Mouse (Mus musculus) heart, embryonic 14.5 days (tissue): ENCODE measurements around the gene Nomo1. TPM values are rescaled to one million over a fixed set of nuclear protein-coding genes. Genes with fewer than 3 reads are reported as not detected.

ENCODE experiments used
- ATAC-seq: fragments of 200-750 bp; cut with Nextera tagmentation; 2 replicates; pipeline ENCODE4 v1.8.0; 2017; ENCODE audit warnings: low read depth, moderate TSS enrichment; ENCODE audit not compliant: insufficient number of reproducible peaks, insufficient read depth, low FRiP score
- H3K27ac ChIP-seq, 2 experiments: fragments of 200-500 bp in 1 of 2; fragments of 300-500 bp in 1 of 2; sonication (generic) in 1 of 2; replicated peaks in 1 of 2; 2 replicates each; pipeline ENCODE4 v1.5.1; 2012 to 2014; ENCODE audit warnings: low read depth in 2 of 2, low read length in 2 of 2, control low read depth in 1 of 2, mild to moderate bottlenecking in 1 of 2, mixed read lengths in 1 of 2; ENCODE audit not compliant: control insufficient read depth in 1 of 2, insufficient read depth in 1 of 2
- H3K27me3 ChIP-seq: fragments of 300-500 bp; sonication (generic); 2 replicates; pipeline ENCODE4 v1.6.1; 2014; ENCODE audit warnings: mild to moderate bottlenecking, low read length, control low read depth; ENCODE audit not compliant: control insufficient read depth, insufficient read depth
- H3K36me3 ChIP-seq: fragments of 300-500 bp; sonication (generic); 2 replicates; pipeline ENCODE4 v1.6.1; 2014; ENCODE audit warnings: mild to moderate bottlenecking, control low read depth, low read length, mixed read lengths; ENCODE audit not compliant: control insufficient read depth, insufficient read depth
- H3K4me1 ChIP-seq, 2 experiments: fragments of 200-500 bp in 1 of 2; fragments of 300-500 bp in 1 of 2; sonication (generic) in 1 of 2; 2 replicates each; pipeline ENCODE4 v1.6.1; 2012 to 2014; ENCODE audit warnings: low read length in 2 of 2, control low read depth in 1 of 2, mixed read lengths in 1 of 2; ENCODE audit not compliant: control insufficient read depth in 2 of 2, insufficient read depth in 2 of 2
- H3K4me2 ChIP-seq: fragments of 300-500 bp; sonication (generic); 2 replicates; pipeline ENCODE4 v1.6.1; 2014; ENCODE audit warnings: mild to moderate bottlenecking, low read length
- H3K4me3 ChIP-seq, 2 experiments: fragments of 200-500 bp in 1 of 2; fragments of 300-500 bp in 1 of 2; sonication (generic) in 1 of 2; 2 replicates each; pipeline ENCODE4 v1.5.1; 2012 to 2014; ENCODE audit warnings: low read length in 2 of 2, mild to moderate bottlenecking in 2 of 2, control low read depth in 1 of 2, low read depth in 1 of 2, moderate library complexity in 1 of 2; ENCODE audit not compliant: control insufficient read depth in 1 of 2, insufficient read depth in 1 of 2
- H3K9ac ChIP-seq: fragments of 300-500 bp; sonication (generic); 2 replicates; pipeline ENCODE4 v1.6.1; 2014; ENCODE audit warnings: mild to moderate bottlenecking, low read length
- H3K9me3 ChIP-seq: fragments of 300-500 bp; sonication (generic); 2 replicates; pipeline ENCODE4 v1.6.1; 2016; ENCODE audit warnings: low read length, control low read depth; ENCODE audit not compliant: control insufficient read depth
- WGBS: fragments of 180-500 bp; shearing (Covaris S2); extraction: QIAGEN DNeasy Blood & Tissue Kit; methylation state at CpG from one replicate; pipeline ENCODE4 v1.1.7; 2014; 5-methylcytosine and 5-hydroxymethylcytosine counted together
- polyA plus RNA-seq: library from polyadenylated mRNA; unstranded; fragments of >200 nt; fragmentation: Nextera tagmentation; extraction: Ambion mirVana; gene quantifications from 2 replicates; pipeline ENCODE4 v1.2.1, GENCODE M21; 2014

The Nomo1 gene
- polyA plus RNA-seq, 1 experiment from 2014 or later, result 20.3 TPM

DNA sequence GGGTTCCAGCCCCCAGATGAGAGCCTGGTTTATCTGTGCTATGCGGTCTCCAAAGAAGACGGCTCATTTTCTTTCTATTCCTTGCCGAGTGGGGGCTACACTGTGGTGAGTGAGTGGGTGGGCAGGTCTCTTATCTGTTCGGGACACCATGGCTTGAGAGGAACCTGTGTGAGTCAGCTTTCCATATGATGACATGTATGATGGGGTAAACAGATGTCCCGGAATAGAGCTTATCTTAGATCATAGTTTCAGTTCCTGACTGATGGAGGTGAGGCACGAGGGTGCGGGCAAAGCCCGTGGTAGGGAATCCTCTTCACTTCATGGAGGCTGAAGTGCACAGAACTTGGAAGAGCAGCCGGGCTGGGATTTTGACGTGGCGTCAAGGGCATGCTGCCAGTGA is 12.4 kb downstream of the Nomo1 start:
- no peaks in the 10 kb centered on the region for H3K4me1 ChIP-seq
- no peak for ATAC-seq
- peaks cover 80% of the 10 kb centered on the region for H3K36me3 ChIP-seq
- no peak overlapping the region for H3K4me2 ChIP-seq
- H3K4me3 ChIP-seq, result no peak overlapping the region
- H3K27me3 ChIP-seq, result no peaks in the 10 kb centered on the region
- H3K9me3 ChIP-seq, result no peaks in the 10 kb centered on the region
- no peak overlapping the region for H3K27ac ChIP-seq
- no peak overlapping the region for H3K9ac ChIP-seq
- WGBS, result 81% methylated on average over 11 of the region's 11 CpGs

- no peak for ATAC-seq
- no peak overlapping the region for H3K9ac ChIP-seq
- no peak overlapping the region for H3K4me3 ChIP-seq
- no peaks in the 10 kb centered on the region for H3K27me3 ChIP-seq
- WGBS, result 89% methylated on average over 13 of the region's 13 CpGs
- no peaks in the 10 kb centered on the region for H3K9me3 ChIP-seq
- H3K27ac ChIP-seq, result no peak overlapping the region
- peaks cover 71% of the 10 kb centered on the region for H3K36me3 ChIP-seq
- no peaks in the 10 kb centered on the region for H3K4me1 ChIP-seq
- H3K4me2 ChIP-seq, result no peak overlapping the region
Observed at GRCm38 (mm10) chr7:46047873-46048562, 14.5 kb downstream of the Nomo1 start.

DNA sequence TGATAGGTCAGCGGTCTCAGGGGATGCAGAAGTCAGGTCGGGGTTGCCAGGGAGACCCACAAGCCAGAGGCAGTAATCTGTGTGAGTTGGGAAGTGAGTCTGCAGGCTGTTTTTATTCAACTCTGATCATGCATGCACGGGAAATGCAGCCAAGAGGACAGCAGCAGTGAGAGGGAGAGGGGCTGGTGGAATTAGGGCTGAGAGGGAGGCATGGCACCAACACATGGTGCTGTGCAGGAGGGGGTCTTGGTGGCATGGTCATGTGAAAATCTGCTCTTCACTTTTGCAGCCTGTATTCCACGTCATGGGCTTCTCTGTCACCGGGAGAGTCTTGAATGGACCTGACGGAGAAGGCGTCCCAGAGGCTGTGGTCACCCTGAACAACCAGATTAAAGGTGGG is 16.5 kb downstream of the Nomo1 start:
- Histone ChIP-seq H3K27me3 (no peaks in the 10 kb centered on the region), H3K27ac (no peak overlapping the region), H3K36me3 (peaks cover 74% of the 10 kb centered on the region), H3K9me3 (no peaks in the 10 kb centered on the region), H3K4me2 (no peak overlapping the region), H3K4me1 (no peaks in the 10 kb centered on the region), H3K9ac (no peak overlapping the region), H3K4me3 (no peak overlapping the region)
- no peak for ATAC-seq
- WGBS, result 87% methylated on average over 7 of the region's 7 CpGs

DNA sequence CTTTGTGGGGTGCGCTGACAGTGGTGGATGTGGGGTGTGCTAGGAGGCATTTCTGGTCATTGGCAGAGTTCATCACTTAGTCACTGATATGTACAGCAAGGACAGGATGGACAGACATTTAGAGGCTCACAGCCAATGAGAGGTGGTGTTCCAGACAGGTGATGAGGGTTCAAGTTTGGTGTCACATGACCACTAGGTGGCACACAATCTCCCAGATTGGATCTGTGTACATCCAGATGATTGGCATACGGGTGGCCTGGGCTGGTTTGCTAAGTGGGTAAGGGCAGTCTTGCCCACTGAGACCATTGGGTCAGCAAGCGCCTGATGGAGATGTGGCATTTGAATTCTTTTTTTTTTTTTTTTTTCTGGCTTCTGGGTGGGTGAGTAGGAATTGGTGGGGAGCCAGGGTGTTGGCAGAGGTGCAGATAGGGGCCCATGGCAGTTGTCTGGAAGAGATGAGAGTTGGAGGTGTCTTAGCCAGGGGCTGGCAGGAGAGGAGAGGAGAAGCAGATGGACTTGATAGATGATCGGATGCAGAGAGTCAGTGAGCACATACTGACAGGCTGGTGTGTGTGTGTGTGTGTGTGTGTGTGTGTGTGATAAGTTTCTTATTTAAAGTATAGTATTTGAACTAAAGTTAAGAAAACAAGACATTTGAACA is 18.8 kb downstream of the Nomo1 start:
- no peaks in the 10 kb centered on the region for H3K9me3 ChIP-seq
- ATAC-seq, result no peak
- no peak overlapping the region for H3K4me3 ChIP-seq
- H3K27ac ChIP-seq, result no peak overlapping the region
- H3K9ac ChIP-seq, result no peak overlapping the region
- 84% methylated on average over 4 of the region's 4 CpGs for WGBS
- no peak overlapping the region for H3K4me2 ChIP-seq
- H3K36me3 ChIP-seq, result peaks cover 76% of the 10 kb centered on the region
- H3K27me3 ChIP-seq, result no peaks in the 10 kb centered on the region
- no peaks in the 10 kb centered on the region for H3K4me1 ChIP-seq

DNA sequence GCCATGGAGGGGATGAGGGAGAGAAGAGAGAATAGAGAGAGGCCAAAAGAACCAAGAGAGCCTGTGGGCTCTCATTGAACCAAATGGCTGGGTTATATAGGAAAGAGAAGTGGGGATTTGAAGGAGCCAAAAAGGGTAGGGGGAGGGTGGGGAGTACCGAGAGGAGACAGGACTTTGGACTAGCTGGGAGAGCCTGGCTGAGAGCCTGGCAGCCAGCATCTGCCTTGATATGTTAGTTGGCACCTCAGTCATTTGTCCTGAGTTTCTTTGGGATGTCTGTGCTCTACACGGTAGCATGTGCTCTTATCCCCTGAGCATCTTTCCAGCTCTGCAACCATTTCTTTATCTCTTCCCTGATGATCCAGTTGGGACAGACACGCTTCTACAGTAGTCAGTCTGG is 20.1 kb downstream of the Nomo1 start:
- H3K4me2 ChIP-seq, result no peak overlapping the region
- peaks cover 78% of the 10 kb centered on the region for H3K36me3 ChIP-seq
- no peak overlapping the region for H3K9ac ChIP-seq
- H3K4me1 ChIP-seq, result no peaks in the 10 kb centered on the region
- H3K27ac ChIP-seq, result no peak overlapping the region
- no peaks in the 10 kb centered on the region for H3K27me3 ChIP-seq
- no peak overlapping the region for H3K4me3 ChIP-seq
- WGBS, result 92% methylated on average over 3 of the region's 3 CpGs
- no peak for ATAC-seq
- no peaks in the 10 kb centered on the region for H3K9me3 ChIP-seq

- Histone ChIP-seq H3K9me3 (no peaks in the 10 kb centered on the region), H3K27ac (no peak overlapping the region), H3K36me3 (peaks cover 89% of the 10 kb centered on the region), H3K4me2 (no peak overlapping the region), H3K27me3 (no peaks in the 10 kb centered on the region), H3K4me1 (no peaks in the 10 kb centered on the region), H3K9ac (no peak overlapping the region), H3K4me3 (no peak overlapping the region)
- no peak for ATAC-seq
- WGBS, result 90% methylated on average over 11 of the region's 11 CpGs
Observed at GRCm38 (mm10) chr7:46058882-46059281, 25.4 kb downstream of the Nomo1 start.

DNA sequence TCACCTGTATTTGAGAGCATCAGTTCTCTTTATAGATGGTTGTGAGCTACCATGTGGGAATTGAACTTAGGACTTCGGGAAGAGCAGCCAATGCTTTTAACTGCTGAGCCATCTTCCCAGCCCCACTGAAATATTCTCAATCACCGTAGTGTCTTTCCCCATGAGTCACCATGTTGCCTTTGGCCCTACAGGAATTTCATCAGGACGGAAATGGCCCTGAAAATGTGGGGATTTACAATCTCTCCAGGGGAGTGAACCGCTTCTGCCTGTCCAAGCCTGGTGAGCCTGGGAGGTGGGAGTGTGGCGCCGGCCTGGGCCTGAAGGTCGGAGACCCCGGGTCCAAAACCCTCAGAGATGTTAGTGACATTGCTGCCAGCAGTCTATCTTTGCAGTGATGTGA is 27.2 kb downstream of the Nomo1 start:
- no peaks in the 10 kb centered on the region for H3K9me3 ChIP-seq
- H3K4me3 ChIP-seq, result no peak overlapping the region
- no peak overlapping the region for H3K27ac ChIP-seq
- ATAC-seq, result no peak
- no peaks in the 10 kb centered on the region for H3K4me1 ChIP-seq
- WGBS, result 95% methylated on average over 8 of the region's 8 CpGs
- H3K4me2 ChIP-seq, result no peak overlapping the region
- no peaks in the 10 kb centered on the region for H3K27me3 ChIP-seq
- no peak overlapping the region for H3K9ac ChIP-seq
- peaks cover 84% of the 10 kb centered on the region for H3K36me3 ChIP-seq

DNA sequence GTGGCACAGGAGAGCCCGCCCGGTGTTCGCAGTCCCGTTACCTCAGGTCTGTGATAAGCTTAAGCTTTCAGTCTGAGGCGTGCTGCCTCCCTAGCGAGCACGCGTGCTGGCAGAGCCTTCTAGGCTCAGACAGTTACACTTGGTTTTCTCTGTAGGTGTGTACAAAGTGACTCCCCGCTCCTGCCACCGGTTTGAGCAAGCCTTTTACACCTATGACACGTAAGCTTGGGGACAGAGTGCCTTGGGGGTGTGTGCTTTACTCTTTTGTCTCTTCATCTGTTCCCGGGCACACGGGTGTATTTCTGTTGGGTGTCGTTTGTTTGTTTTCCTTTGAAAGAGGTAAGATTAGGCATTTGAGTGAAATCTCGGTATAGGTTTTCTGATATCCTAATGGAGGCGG is 28.1 kb downstream of the Nomo1 start:
- Histone ChIP-seq H3K27ac (no peak overlapping the region), H3K36me3 (peaks cover 84% of the 10 kb centered on the region), H3K9ac (no peak overlapping the region), H3K27me3 (no peaks in the 10 kb centered on the region), H3K4me3 (no peak overlapping the region), H3K9me3 (no peaks in the 10 kb centered on the region), H3K4me1 (no peaks in the 10 kb centered on the region), H3K4me2 (no peak overlapping the region)
- WGBS, result 93% methylated on average over 16 of the region's 16 CpGs
- ATAC-seq, result no peak
